Mouse (Mus musculus) forebrain, embryonic 15.5 days (tissue): ENCODE measurements around the gene Mgrn1. TPM values are rescaled to one million over a fixed set of nuclear protein-coding genes. Genes with fewer than 3 reads are reported as not detected.
A peak's percentile ranks its signal among the peaks of the same experiment; 100 is the strongest.

ENCODE experiments used
- ATAC-seq: fragments of 200-750 bp; cut with Nextera tagmentation; replicated peaks from 2 replicates; pipeline ENCODE4 v1.8.0; 2017; ENCODE audit warnings: mild to moderate bottlenecking, moderate TSS enrichment, moderate library complexity
- H3K27ac ChIP-seq: fragments of 300-500 bp; sonication (generic); replicated peaks from 2 replicates; pipeline ENCODE4 v1.5.1; 2015; ENCODE audit warnings: mild to moderate bottlenecking, inconsistent platforms
- H3K27me3 ChIP-seq: fragments of 300-500 bp; sonication (generic); 2 replicates; pipeline ENCODE4 v1.6.1; 2015; ENCODE audit warnings: inconsistent platforms
- H3K36me3 ChIP-seq: fragments of 300-500 bp; sonication (generic); 2 replicates; pipeline ENCODE4 v1.6.1; 2015; ENCODE audit warnings: mild to moderate bottlenecking, inconsistent platforms
- H3K4me1 ChIP-seq: fragments of 300-500 bp; sonication (generic); 2 replicates; pipeline ENCODE4 v1.6.1; 2015; ENCODE audit warnings: inconsistent platforms
- H3K4me2 ChIP-seq: fragments of 300-500 bp; sonication (generic); replicated peaks from 2 replicates; pipeline ENCODE4 v1.6.1; 2015; ENCODE audit warnings: mild to moderate bottlenecking, inconsistent platforms
- H3K4me3 ChIP-seq: fragments of 300-500 bp; sonication (generic); 2 replicates; pipeline ENCODE4 v1.5.1; 2015; ENCODE audit warnings: mild to moderate bottlenecking, inconsistent platforms
- H3K9ac ChIP-seq: fragments of 300-500 bp; sonication (generic); replicated peaks from 2 replicates; pipeline ENCODE4 v1.6.1; 2015; ENCODE audit warnings: mild to moderate bottlenecking, inconsistent platforms
- H3K9me3 ChIP-seq: fragments of 300-500 bp; sonication (generic); 2 replicates; pipeline ENCODE4 v1.6.1; 2016; ENCODE audit warnings: inconsistent platforms
- WGBS: fragments of 180-500 bp; shearing (Covaris S2); methylation state at CpG from one replicate; pipeline ENCODE4 v1.1.7; 2015; ENCODE audit warnings: mixed read lengths; 5-methylcytosine and 5-hydroxymethylcytosine counted together
- polyA plus RNA-seq: library from polyadenylated mRNA; unstranded; fragments of >200 nt; fragmentation: Nextera tagmentation; extraction: Ambion mirVana; gene quantifications from 2 replicates; pipeline ENCODE4 v1.2.1, GENCODE M21; 2015

The Mgrn1 gene
- 95.8 and 102 TPM in 2 replicates for polyA plus RNA-seq

DNA sequence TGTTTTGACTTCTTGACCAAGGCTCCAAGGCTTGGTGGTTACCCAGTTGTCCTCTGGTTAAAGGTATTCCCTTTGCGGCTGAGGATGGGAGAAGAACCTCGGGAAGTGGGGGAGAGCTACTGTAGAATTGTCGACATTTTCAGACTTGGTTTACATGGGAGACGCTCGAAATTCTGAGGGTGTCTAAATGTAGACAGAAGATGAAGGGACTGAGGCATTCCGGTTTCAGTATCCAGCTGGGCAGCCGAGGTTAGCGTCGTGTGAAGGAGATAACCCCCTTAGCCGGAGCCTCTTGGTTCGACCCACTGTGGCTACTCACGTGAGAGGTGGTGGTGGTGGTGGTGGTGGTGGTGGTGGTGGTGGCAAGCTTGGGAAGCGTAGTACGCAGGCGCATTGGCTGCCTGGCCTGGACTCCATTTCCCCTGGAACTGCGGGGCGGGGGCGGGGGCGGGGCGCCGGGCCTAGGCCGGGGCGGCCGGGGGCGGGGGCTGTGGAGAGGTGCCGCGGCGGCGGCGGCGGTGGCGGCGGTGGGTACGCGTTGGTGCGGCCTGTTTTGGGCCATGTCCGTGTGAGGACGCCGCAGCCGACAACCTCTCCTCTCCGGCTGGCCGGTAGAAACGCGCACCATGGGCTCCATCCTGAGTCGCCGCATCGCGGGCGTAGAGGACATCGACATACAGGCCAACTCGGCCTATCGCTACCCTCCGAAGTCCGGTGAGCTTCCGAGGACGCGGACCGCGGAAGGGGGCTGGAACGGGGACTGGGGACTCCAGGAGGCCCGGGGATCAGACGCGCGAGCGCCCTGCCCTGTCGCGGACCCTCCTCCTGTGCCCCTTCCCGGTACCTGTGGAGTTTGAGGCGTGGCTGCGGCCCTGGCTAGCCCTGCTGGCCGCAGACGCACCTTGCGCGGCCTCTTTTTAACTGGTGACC lies at the start of gene Mgrn1:
TSS of gene Mgrn1 (plus strand) at position 490 of the 930 bp plus-strand sequence.
- Histone ChIP-seq H3K9me3 (no peaks in the 10 kb centered on the region), H3K27ac (peak within 1 kb of the TSS; percentile 89), H3K9ac (peak within 1 kb of the TSS; percentile 87), H3K4me3 (peak within 1 kb of the TSS; percentile 77), H3K4me1 (peaks cover 40% of the 10 kb centered on the region), H3K36me3 (no peaks in the 10 kb centered on the region), H3K4me2 (peak within 1 kb of the TSS; percentile 49), H3K27me3 (no peaks in the 10 kb centered on the region)
- ATAC-seq, result peak; percentile 89
- WGBS, result under 1% methylated on average over 53 of the region's 74 CpGs

GRCm38 (mm10) chr16:4837631-4838030 lies 48.4 kb upstream of the Mgrn1 start:
- WGBS, result 86% methylated on average over 3 of the region's 3 CpGs
- Histone ChIP-seq H3K4me1 (no peaks in the 10 kb centered on the region), H3K36me3 (no peaks in the 10 kb centered on the region), H3K4me3 (no peak overlapping the region), H3K9ac (no peak overlapping the region), H3K27me3 (no peaks in the 10 kb centered on the region), H3K9me3 (no peaks in the 10 kb centered on the region), H3K27ac (no peak overlapping the region), H3K4me2 (no peak overlapping the region)
- ATAC-seq, result no peak

DNA sequence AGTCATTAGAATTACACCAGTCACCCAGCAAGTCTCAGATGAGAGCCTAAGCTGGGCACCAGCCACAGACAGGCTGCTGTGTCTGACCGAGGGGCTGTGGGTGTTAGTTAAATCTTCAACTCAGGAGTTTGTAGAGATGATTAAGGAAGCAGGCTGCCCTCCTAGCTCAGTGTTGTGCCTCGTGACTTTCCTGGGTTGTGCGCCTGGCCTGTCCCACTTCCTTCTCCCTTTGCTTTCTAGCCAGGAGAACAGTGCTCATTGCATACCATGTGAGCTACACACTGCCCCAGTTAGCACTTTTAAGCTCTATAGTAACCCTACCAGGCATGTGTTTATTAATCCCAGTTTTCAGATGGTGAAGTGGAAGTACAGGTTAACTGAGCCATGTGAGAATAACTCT lies 46.5 kb upstream of the Mgrn1 start:
- ATAC-seq, result no peak
- Histone ChIP-seq H3K4me2 (no peak overlapping the region), H3K9ac (no peak overlapping the region), H3K27ac (no peak overlapping the region), H3K36me3 (no peaks in the 10 kb centered on the region), H3K9me3 (no peaks in the 10 kb centered on the region), H3K4me1 (no peaks in the 10 kb centered on the region), H3K27me3 (no peaks in the 10 kb centered on the region), H3K4me3 (no peak overlapping the region)
- 84% methylated on average over 3 of the region's 3 CpGs for WGBS

DNA sequence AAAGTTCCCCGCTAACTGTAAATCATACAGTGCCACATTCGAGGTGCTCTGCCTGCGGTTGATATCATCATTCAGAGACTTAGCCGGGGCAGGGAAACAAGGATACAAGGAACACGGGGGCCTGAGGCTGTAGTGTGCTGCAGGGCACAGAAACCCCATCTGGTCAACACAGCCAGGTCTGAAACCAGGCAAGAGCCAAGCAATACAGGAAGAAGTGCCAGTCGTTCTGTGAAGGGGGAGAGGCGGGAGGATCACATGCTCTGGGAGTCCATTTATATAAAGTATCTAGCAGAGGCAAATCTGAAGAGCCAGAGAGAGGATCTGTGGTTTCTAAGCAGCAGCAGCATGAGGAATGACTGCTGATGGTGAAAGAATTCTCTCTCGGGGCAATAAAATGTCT lies 45.8 kb upstream of the Mgrn1 start:
- no peaks in the 10 kb centered on the region for H3K27me3 ChIP-seq
- H3K4me2 ChIP-seq, result no peak overlapping the region
- no peaks in the 10 kb centered on the region for H3K9me3 ChIP-seq
- H3K9ac ChIP-seq, result no peak overlapping the region
- no peaks in the 10 kb centered on the region for H3K36me3 ChIP-seq
- H3K4me1 ChIP-seq, result no peaks in the 10 kb centered on the region
- no peak overlapping the region for H3K4me3 ChIP-seq
- WGBS, result 86% methylated on average over 8 of the region's 8 CpGs
- H3K27ac ChIP-seq, result no peak overlapping the region
- ATAC-seq, result no peak

GRCm38 (mm10) chr16:4847041-4847440 lies 39.0 kb upstream of the Mgrn1 start:
- Histone ChIP-seq H3K4me2 (no peak overlapping the region), H3K9me3 (no peaks in the 10 kb centered on the region), H3K27ac (no peak overlapping the region), H3K36me3 (no peaks in the 10 kb centered on the region), H3K4me1 (no peaks in the 10 kb centered on the region), H3K27me3 (no peaks in the 10 kb centered on the region), H3K4me3 (no peak overlapping the region), H3K9ac (no peak overlapping the region)
- ATAC-seq, result no peak
- 88% methylated on average over 3 of the region's 3 CpGs for WGBS

GRCm38 (mm10) chr16:4848090-4848489 lies 38.0 kb upstream of the Mgrn1 start:
- H3K36me3 ChIP-seq, result no peaks in the 10 kb centered on the region
- no peak overlapping the region for H3K27ac ChIP-seq
- no peak overlapping the region for H3K9ac ChIP-seq
- no peak overlapping the region for H3K4me2 ChIP-seq
- no peak overlapping the region for H3K4me3 ChIP-seq
- no peaks in the 10 kb centered on the region for H3K9me3 ChIP-seq
- 79% methylated on average over 2 of the region's 2 CpGs for WGBS
- ATAC-seq, result no peak
- H3K4me1 ChIP-seq, result no peaks in the 10 kb centered on the region
- no peaks in the 10 kb centered on the region for H3K27me3 ChIP-seq

GRCm38 (mm10) chr16:4850361-4850760 lies 35.7 kb upstream of the Mgrn1 start:
- ATAC-seq, result no peak
- no peak overlapping the region for H3K4me3 ChIP-seq
- H3K27ac ChIP-seq, result no peak overlapping the region
- H3K9ac ChIP-seq, result no peak overlapping the region
- no peaks in the 10 kb centered on the region for H3K36me3 ChIP-seq
- no peak overlapping the region for H3K4me2 ChIP-seq
- no peaks in the 10 kb centered on the region for H3K4me1 ChIP-seq
- no peaks in the 10 kb centered on the region for H3K27me3 ChIP-seq
- 80% methylated on average over 7 of the region's 7 CpGs for WGBS
- no peaks in the 10 kb centered on the region for H3K9me3 ChIP-seq

DNA sequence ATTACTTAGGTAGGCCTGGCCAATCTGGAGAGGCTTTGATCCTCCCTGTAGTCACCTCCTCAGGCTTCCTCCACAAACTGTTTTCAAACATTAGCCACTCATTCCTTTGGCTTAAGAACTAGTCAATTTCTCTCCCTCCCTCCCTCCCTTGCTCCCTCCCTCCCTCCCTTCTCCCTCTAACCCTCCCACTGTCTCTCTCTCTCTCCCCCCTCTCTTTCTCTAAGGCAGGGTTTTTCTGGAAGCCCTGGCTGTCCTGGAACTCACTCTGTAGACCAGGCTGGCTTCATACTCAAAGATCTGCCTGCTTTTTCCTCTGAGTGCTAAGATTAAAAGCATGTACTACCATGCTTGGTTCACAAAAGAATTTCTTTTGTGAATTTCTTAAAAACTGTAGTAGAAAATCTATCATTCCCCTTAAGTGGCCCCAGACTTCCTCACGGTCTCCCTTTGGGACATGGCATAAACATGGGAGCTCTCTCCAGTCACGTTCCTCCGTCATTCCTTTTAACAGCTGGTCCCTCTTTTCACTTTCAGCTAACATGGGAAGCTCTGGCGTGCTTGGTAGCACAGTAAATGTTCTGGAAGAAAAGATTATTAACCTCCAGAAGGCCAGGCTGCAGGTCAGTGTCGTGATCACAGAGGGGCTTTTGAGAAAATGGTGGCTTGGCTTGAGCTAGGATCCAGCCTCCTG lies 35.0 kb upstream of the Mgrn1 start:
- H3K4me1 ChIP-seq, result no peaks in the 10 kb centered on the region
- H3K9me3 ChIP-seq, result no peaks in the 10 kb centered on the region
- no peak for ATAC-seq
- H3K4me2 ChIP-seq, result no peak overlapping the region
- H3K4me3 ChIP-seq, result no peak overlapping the region
- H3K36me3 ChIP-seq, result no peaks in the 10 kb centered on the region
- H3K27ac ChIP-seq, result no peak overlapping the region
- H3K9ac ChIP-seq, result no peak overlapping the region
- no peaks in the 10 kb centered on the region for H3K27me3 ChIP-seq
- 70% methylated on average over 5 of the region's 5 CpGs for WGBS

GRCm38 (mm10) chr16:4855046-4855650 lies 30.9 kb upstream of the Mgrn1 start:
- H3K9me3 ChIP-seq, result no peaks in the 10 kb centered on the region
- no peak overlapping the region for H3K27ac ChIP-seq
- no peak overlapping the region for H3K4me2 ChIP-seq
- no peaks in the 10 kb centered on the region for H3K36me3 ChIP-seq
- H3K4me1 ChIP-seq, result no peaks in the 10 kb centered on the region
- ATAC-seq, result no peak
- H3K4me3 ChIP-seq, result no peak overlapping the region
- H3K27me3 ChIP-seq, result no peaks in the 10 kb centered on the region
- WGBS, result 79% methylated on average over 5 of the region's 5 CpGs
- no peak overlapping the region for H3K9ac ChIP-seq

DNA sequence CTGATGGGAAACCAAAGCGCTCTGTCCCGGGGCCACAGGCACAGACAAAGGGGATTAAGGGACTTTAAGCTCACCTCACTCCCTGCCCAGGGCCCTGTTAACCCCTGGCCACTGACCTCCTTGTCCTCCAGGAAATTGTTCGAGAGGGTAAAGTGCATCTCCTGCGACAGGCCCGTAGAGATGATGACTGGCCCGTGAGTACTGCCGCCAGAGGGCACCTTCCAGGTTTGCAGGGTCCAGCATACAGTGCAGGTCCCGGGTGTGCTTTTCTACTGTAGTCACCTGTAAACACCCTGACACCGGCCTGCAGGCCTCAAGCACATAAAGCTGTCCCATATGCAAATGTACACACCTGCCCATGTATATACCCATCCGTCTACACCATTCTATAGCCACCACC lies 24.7 kb upstream of the Mgrn1 start:
- Histone ChIP-seq H3K27ac (no peak overlapping the region), H3K4me2 (no peak overlapping the region), H3K36me3 (no peaks in the 10 kb centered on the region), H3K4me1 (no peaks in the 10 kb centered on the region), H3K4me3 (no peak overlapping the region), H3K27me3 (no peaks in the 10 kb centered on the region), H3K9me3 (no peaks in the 10 kb centered on the region), H3K9ac (no peak overlapping the region)
- WGBS, result 37% methylated on average over 10 of the region's 10 CpGs
- ATAC-seq, result no peak

GRCm38 (mm10) chr16:4862863-4863483 lies 23.1 kb upstream of the Mgrn1 start:
- H3K4me1 ChIP-seq, result no peaks in the 10 kb centered on the region
- no peak overlapping the region for H3K27ac ChIP-seq
- WGBS, result 56% methylated on average over 9 of the region's 9 CpGs
- H3K27me3 ChIP-seq, result no peaks in the 10 kb centered on the region
- ATAC-seq, result 0 out of 2 replicates have a peak, but pooled peaks have one; percentile 46
- no peaks in the 10 kb centered on the region for H3K36me3 ChIP-seq
- no peak overlapping the region for H3K4me3 ChIP-seq
- H3K9ac ChIP-seq, result no peak overlapping the region
- H3K9me3 ChIP-seq, result no peaks in the 10 kb centered on the region
- no peak overlapping the region for H3K4me2 ChIP-seq

DNA sequence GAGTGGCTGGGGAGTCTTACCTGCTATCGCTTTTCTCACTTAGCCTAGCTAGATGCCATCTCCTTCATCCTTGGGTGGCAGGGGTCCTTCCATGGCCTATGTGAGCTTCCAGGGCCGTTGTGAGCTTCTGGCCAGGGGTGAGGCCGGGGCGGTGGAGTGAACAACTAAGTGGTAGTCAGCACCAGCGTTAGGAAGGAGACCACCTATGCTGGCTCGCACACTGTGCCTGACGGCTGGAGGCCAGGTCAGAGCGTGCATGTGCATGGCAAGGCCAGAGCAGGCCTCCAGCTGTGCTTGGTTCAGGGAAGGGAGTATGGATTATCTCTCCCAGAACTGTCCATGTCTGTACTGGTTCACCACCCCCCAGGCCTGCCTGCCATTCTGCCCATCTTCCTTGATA lies 22.3 kb upstream of the Mgrn1 start:
- no peak overlapping the region for H3K27ac ChIP-seq
- H3K4me1 ChIP-seq, result no peaks in the 10 kb centered on the region
- 87% methylated on average over 8 of the region's 8 CpGs for WGBS
- no peak overlapping the region for H3K4me3 ChIP-seq
- ATAC-seq, result no peak
- H3K36me3 ChIP-seq, result no peaks in the 10 kb centered on the region
- no peaks in the 10 kb centered on the region for H3K27me3 ChIP-seq
- H3K9me3 ChIP-seq, result no peaks in the 10 kb centered on the region
- H3K9ac ChIP-seq, result no peak overlapping the region
- no peak overlapping the region for H3K4me2 ChIP-seq
